Mouse (Mus musculus) spleen, embryonic (tissue): ENCODE measurements around the gene As3mt.

Experiments
- CTCF ChIA-PET: fragments of 350-600 bp; sonication (Branson Sonifier 250); formaldehyde crosslinking; loops from one replicate; lab custom pipeline; 2022; lab: Charles Lee

As3mt gene

DNA sequence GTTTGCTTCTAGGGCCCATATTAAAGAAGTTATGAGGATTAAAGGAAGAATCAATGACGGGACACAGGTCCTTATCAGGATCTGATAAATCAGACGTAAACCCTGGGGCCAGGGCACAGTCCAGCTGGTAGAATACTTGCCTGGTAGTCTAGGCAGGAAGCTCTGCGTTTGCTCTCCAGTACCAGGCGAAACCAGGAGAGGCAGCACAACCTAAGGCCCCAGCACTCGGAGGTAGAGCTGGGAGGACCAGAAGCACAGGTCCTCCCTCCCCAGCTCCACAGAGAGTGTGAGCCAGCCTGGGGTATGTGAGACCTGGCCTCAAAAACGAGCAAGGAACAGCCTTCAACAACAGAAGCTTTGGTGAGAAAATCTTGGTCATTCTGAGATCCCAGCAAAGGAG, 34.3 kb downstream of the As3mt start:
- CTCF ChIA-PET = interaction anchor here (0.6 kb wide), 4 partner anchors 10 to 248 kb away, joined by 3 to 10 read pairs (median 6); no protein-coding TSS in a partner anchor

DNA sequence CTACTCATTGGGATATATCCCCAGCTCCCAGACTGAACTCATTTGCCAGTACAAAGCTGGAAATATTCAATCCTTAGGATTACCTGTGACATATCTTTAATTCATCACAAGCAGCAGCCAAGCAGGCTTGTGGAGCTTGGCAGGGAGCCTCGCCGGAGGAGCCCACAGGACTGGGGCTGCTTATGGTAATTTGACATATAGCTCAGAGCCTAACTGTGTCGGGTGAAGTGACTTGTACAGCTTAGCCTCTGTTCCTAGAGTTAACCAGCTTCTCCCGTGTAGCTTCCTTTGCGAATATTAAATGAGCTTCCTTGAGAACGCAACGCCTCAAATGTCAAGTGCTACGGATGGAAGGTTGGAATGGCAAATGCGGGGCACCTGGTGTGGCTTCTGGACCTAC, 37.4 kb downstream of the As3mt start:
- CTCF ChIA-PET = interaction anchor here (0.7 kb wide), 1 partner anchor 158 kb away, joined by 5 read pairs; no protein-coding TSS in a partner anchor

DNA sequence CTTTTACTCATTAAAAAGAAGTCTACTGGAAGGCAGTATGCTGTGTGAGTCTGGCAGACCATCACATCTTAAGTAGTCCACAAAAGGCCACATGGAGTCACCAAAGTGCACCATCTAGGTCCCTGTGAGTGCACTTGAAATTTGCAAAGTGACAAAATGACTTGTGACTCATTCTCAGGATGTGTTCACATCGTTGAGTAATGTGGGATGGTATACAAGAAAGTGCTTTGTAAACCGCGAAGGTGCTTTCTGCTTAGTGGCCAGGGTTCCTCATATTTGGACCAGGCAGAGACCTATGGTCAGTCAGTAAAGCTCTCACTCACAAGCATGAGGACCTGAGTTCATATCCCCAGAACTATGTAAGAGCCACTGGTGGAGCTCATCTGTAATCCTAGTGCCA, 40.5 kb downstream of the As3mt start:
- CTCF ChIA-PET = interaction anchor here (0.7 kb wide), 1 partner anchor 129 kb away, joined by 3 read pairs; no protein-coding TSS in a partner anchor

DNA sequence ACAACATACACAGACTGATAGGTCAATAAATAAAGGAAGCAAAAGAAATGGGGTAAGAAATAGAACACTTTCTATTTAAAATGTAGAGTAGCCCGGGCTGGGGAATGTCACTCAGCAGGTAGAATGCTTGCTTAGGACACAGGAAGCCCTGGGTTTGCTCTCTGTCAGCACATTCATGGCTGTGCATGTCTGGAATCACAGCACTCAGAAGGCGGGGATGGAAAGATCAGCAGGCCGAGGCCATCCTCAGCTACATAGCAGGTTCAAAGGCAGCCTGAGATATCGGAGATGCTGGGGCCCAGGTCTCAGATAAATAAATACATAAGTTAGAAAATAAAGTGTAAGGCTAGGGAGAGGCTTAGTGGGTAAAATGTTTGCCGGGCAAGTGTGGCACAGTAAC, 45.0 kb downstream of the As3mt start:
- CTCF ChIA-PET = no interaction called here

DNA sequence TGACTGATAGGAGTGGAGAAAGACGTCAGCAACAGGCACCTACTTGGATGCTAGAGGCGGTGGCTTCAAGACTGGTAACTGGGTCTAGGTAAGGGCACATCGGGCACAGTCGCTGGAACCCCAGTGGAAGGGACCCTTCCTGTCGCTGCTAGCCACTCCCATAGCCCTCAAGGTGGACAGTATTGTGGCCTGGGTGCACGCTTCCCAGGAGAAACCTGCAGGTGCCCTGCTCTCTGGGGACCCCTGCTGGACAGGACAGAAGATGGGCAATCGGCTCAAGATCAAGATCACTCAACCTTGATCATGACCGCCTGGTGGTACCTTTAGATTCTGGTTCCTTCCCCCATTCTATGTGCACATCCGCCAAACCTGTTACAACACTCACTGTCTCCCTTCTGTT, 47.8 kb downstream of the As3mt start:
- CTCF ChIA-PET = no interaction called here

DNA sequence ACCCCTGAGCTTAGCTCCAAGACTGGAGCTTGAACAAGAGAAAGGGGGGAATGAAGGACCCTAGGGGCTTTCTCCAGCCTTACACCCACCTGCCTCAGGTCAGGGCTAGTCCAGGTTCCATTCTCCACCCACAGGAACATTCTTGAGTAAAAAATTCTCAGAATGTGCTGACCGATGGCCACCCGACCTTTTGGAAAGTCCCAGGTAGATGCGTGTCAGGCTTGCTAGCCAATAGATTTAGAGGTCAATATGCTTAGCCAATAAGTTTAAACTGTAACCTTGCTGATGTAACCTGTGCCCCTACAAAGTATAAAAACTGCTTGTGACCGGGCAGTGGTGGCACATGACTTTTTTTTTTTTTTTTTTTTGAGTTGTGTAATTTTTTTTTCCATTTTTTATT, 49.0 kb downstream of the As3mt start:
- CTCF ChIA-PET = interaction anchor here (0.6 kb wide), 1 partner anchor 422 kb away, joined by 3 read pairs; no protein-coding TSS in a partner anchor

DNA sequence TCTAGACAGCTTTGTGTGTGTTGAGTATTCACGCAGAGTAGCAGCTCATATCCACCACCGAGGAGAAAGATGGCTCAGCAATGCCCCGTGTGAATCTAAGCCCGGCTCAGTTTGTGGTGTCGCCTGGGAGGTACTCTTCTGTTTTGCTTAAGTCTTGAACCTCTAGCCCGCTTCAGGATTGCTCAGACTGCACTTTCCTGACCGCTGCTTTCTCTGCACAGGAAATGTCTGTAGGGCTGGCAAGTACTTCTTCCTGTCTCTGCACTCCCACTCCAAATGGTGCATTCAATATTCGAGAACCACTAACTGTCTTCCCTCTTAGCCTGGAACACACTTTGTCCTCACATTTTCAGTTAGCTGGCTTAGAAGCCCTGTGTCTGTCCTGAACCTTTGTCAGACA, 51.8 kb downstream of the As3mt start:
- CTCF ChIA-PET = interaction anchor here (1.0 kb wide), 2 partner anchors 110 to 231 kb away, joined by 3 read pairs; no protein-coding TSS in a partner anchor

DNA sequence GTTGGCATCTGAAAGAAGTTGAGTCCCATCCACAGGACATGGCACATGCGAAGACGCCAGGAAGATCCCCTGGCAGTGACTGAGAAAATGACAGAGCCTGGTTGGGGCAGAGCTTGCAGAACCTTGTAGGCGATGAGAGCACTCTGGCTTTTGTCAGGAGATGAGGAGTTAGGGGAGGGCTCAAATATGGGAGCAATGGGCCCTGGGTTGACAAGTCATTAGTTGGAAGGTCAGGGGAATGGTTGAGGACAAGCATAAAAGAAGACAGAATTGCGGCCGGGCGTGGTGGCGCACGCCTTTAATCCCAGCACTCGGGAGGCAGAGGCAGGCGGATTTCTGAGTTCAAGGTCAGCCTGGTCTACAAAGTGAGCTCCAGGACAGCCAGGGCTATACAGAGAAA, 52.7 kb downstream of the As3mt start:
- CTCF ChIA-PET = interaction anchor here (0.6 to 1.4 kb wide), 6 partner anchors 66 to 232 kb away, joined by 3 to 11 read pairs (median 4); no protein-coding TSS in a partner anchor

DNA sequence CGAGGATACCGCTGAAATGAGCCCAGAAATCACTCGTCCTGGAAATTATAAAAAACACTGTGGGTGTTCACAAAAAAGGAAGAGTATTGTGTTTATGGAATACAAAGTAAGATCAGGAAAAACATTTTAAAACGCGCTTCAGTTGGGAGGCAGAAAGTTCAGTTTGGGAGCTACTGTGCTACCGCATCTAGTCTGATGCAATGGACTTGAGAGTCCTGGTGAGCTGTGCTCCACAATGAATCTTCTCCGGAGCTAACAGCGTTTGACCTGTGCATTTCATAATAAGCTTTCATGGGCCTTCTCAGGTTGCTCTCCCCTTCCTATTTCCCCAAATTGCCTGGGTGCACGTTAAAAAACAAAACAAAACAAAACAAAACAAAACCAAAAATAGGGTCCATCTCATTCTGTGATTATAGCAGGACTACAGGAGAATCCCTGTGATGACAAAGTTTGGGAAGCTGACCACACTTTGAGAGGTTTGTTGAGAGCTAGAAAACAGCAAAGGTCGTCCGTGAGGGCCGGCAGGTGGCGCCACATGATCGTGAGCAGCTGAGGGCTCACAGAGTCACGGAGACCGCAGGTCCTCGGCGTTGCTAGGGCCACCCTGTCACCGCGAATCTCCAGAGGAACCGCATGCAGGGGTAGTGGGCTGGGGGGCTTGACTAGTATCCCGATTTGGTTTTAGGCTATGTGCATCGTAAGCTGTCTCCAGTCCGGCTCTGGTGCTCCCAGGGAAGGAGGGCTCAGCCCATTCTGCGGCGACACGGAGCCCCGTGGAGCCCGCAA, 53.3 kb downstream of the As3mt start:
- CTCF ChIA-PET = interaction anchor here (0.6 to 1.4 kb wide), 4 partner anchors 67 to 231 kb away, joined by 3 to 11 read pairs (median 4); no protein-coding TSS in a partner anchor

DNA sequence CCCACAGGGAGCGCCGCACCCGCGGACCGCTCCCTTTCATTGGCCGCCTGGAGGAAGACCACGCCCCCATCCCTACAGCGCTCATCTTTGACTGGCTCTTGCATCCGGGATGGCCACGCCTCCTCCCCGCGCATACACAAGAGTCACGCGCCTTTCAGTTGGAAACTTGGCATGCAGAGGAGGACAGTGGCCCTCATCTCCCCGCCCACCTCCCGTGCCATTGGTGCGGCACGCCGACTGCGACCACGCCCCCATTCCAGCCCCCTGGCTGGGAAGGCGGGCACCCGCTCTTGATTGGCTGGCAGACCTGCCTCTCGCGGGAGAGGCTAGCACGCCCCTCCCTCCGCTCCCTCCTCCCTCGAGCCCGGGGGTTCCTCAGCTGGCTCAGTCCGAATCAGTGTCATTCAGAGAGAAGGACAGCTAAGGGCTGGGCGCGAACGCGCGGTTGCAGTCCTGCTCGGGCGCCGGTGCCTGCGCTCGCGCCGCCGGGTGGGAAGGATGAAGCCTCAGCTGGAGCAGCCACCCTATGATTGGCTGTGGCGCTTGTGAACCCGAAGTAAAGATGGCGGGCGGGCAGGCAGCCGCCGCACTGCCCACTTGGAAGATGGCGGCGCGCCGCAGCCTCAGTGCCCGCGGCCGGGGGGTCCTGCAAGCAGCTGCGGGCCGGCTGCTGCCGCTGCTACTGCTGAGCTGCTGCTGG, 54.1 kb downstream of the As3mt start, which contains the start of gene Cnnm2:
TSS of gene Cnnm2 (plus strand) at position 350 of the 700 bp plus-strand sequence.
- CTCF ChIA-PET = interaction anchor here (1.4 kb wide), 1 partner anchor 108 kb away, joined by 3 read pairs; no protein-coding TSS in a partner anchor

DNA sequence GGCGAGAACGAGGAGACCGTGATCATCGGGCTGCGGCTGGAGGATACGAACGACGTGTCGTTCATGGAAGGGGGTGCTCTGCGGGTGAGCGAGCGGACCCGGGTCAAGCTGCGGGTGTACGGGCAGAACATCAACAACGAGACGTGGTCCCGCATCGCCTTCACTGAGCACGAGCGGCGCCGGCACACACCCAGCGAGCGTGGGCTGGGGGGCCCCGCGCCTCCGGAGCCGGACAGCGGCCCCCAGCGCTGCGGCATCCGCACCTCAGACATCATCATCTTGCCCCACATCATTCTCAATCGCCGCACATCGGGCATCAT, 54.7 kb downstream of the As3mt start:
- CTCF ChIA-PET = no interaction called here

DNA sequence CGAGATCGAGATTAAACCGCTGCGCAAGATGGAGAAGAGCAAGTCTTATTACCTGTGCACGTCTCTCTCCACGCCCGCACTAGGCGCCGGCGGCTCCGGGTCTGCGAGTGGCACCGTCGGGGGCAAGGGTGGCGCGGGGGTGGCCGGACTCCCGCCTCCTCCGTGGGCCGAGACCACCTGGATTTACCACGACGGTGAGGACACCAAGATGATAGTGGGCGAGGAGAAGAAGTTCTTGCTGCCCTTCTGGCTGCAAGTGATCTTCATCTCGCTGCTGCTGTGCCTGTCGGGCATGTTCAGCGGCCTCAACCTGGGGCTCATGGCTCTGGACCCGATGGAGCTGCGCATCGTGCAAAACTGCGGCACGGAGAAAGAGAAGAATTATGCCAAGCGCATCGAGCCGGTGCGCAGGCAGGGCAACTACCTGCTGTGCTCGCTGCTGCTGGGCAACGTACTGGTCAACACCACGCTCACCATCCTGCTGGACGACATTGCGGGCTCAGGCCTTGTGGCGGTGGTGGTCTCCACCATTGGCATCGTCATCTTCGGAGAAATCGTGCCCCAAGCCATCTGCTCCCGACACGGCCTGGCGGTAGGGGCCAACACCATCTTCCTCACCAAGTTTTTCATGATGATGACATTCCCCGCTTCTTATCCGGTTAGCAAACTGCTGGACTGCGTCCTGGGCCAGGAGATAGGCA, 55.2 kb downstream of the As3mt start:
- CTCF ChIA-PET = interaction anchor here (0.6 kb wide), 1 partner anchor 1832 kb away, joined by 3 read pairs; the partner anchor contains the start of gene Slf2

DNA sequence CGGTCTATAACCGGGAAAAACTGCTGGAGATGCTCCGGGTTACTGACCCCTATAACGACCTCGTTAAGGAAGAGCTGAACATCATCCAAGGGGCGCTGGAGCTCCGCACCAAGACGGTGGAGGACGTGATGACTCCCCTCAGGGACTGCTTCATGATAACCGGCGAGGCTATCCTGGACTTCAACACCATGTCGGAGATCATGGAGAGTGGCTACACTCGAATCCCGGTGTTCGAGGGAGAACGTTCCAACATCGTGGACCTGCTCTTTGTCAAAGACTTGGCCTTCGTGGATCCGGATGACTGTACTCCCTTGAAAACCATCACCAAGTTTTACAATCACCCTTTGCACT, 55.7 kb downstream of the As3mt start:
- CTCF ChIA-PET = interaction anchor here (0.6 kb wide), 1 partner anchor 1832 kb away, joined by 3 read pairs; the partner anchor contains the start of gene Slf2

DNA sequence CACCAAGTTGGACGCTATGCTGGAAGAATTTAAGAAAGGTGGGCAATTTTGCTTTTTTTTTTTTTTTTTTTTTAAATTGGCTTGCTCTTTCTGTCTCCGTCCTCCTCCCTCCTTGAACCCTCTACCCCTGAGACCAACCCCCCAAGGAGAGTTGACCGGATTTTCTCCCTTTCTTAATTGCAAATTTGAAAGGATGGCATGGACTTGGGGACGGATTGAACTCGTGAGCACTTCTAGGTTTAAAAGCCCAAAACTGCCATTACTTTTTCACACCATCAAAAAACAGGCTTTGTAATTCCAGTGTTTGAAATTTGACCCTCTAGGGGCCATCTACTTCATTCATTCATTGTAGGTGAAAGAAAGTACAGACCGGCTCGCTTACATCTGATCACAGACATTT, 56.1 kb downstream of the As3mt start:
- CTCF ChIA-PET = no interaction called here

DNA sequence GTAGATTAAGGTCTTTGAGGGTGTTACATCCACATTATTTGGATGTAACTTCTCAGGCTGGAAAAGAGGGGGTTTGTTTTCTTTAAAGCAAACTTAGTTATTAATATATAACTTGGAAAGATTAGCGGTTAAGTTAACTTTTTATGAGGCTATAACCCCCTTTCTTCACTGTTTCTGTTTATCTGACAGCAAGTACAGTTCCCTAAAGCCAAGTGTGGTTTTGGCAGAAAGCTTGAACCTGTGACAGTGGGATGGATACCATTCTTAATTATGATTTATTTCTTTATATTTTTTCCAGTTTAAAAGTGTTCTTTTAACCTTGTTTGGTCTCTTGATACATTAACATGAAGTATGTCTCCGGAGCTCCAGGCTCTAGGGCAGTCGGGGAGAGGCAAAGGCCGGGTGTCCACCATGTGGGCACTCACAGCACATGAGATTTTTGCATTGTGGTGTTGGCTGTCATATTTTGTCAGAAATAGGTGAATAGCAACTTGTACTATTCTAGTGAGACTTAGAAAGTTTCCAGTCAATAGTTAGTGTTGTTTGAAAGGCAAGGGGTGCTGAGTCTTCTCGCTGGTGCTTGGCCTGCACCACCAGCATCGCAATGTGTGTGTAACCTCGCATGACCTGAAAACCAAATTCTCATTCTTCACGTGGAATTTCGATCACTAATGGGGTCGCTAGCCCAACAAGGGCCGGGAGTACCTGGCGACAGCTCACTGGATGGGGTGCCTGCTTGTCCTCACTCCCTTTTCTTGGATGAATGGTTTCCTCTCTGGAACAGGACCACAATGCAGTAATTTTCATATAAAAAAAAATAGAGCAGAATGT, 56.9 kb downstream of the As3mt start:
- CTCF ChIA-PET = no interaction called here

DNA sequence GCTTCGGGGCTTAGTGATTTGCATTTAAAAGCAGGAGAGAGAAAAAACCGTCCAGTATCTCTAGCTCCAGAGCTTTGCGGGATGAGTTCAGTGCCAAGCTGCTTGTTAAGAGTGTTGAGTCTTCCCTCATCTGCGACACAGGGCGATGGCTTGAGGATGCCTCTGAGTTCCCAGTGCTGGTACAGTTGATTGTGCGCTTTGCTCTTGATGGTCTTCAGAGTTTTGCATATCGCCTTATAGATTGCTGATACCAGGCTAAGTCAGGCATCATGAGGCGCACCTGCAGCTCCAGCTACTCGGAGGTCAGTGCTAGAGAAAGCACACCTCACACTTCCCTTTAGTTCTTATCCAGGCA, 57.5 kb downstream of the As3mt start:
- CTCF ChIA-PET = no interaction called here

DNA sequence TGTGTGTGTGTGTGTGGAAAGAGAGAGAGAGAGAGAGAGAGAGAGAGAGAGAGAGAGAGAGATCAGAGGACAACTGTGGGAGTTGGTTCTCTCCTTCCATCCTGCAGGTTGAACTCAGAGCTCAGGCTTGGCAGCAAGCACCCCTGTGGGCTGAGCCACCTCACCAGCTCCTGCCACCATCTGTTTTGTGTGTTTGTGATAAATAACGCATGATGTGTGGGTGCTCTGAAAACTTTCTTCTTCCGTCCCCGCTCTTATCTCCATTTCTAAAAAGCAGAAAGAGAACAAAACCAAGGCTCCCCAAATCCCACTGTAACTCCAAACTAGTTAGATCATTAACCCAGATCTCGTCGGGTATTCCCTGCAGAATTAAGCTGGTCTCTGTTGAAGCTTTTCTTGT, 58.9 kb downstream of the As3mt start:
- CTCF ChIA-PET = no interaction called here

DNA sequence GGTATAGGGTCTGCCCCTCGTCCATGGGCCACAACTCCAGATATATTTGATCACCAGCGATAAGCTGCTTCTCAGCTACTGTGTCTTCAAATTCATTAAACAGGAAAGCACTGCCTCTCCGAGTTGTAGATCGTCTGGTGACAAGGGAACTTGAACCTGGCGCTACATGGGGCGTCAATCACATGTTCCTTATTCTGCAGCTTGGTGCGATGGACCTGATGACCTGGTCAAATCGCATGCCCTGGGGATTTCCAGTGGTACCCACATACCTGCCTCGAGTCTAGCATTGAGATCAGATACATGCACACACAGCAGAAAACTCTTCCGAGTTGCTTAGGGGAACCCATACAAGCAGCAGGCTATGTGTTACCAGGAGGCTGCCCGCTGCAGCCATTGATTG, 62.5 kb downstream of the As3mt start:
- CTCF ChIA-PET = no interaction called here

DNA sequence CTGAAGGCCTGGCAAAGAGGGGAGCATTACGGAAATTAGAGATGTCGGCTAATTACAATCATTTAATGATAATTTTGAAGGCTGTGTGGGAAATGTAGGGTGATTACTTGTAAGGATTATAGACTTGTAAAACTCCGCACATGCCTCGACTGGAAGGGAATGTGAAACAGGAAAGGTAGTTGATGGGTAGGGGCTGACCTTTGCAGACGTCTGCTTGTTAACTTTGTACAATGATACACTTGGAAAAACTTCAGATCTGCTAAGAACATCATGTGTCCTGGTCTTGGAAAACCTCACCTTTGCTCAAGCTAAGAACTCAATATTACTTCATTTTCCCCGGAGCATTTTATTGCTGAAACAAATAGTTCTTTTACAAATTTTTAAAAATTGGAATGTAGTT, 64.5 kb downstream of the As3mt start:
- CTCF ChIA-PET = no interaction called here

DNA sequence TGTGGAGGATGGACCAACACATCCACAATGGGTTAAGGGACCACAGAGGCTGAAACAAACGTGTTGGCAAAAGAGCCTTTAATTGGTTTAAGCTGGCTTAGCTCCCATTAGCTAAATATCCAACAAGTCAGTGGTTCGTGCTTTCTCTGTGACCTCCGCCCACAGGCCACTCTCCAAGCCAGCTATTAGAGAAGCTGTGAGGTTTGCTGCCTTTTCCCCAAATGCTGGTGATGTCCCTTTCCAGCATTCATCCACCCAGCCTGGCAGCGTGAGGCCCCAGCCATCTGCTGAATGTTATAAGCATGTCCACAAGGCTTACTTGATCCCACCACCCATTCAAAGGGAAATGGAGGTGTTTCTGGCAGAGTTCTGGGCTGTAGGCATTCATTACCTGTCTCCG, 69.1 kb downstream of the As3mt start:
- CTCF ChIA-PET = interaction anchor here (0.7 kb wide), 1 partner anchor 74 kb away, joined by 13 read pairs; no protein-coding TSS in a partner anchor

DNA sequence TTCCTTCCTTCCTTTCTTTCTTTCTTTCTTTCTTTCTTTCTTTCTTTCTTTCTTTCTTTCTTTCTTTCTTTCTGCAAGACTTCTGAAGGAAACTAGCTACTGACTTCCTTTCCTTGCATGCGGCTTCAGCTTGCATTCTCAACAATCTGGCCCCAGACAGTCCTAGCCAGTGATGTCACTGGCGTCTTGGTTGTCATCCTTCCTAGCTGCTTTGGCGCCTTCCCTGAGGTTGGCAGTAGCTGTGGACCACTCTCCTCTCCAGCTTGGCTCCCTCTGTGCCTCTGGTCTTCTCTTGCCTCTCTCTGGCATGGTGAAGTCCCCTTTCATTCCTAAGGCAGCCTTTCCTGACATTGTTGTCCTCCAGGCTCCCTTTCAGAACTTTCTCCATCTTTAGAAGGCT, 69.6 kb downstream of the As3mt start:
- CTCF ChIA-PET = interaction anchor here (0.7 kb wide), 1 partner anchor 73 kb away, joined by 13 read pairs; no protein-coding TSS in a partner anchor
